Mouse (Mus musculus) ES-E14 (cell line): ENCODE measurements around the gene Sncb.

ENCODE experiments used
- ZC3H11A ChIP-seq: IDR thresholded peaks from 2 replicates; pipeline ENCODE4 v1.6.1; 2012; ENCODE audit warnings: low read depth, mild to moderate bottlenecking, inconsistent platforms, low read length, borderline replicate concordance
- ZNF384 ChIP-seq: IDR thresholded peaks from 2 replicates; pipeline ENCODE4 v1.6.1; 2012; ENCODE audit warnings: low read depth, low read length, inconsistent platforms

- TF ChIP-seq ZNF384, result no peak
- no peak for TF ChIP-seq ZC3H11A
Observed at GRCm38 (mm10) chr13:54806434-54806976, 40.1 kb upstream of the Sncb start.
